Mouse (Mus musculus) thymus, adult 2 months (tissue): Measurements from ENCODE around the gene Gabrb1.

Experiments used
- CTCF ChIP-seq: fragments of 200-500 bp; IDR thresholded peaks from 2 replicates; pipeline ENCODE4 v1.5.1; 2012; ENCODE audit warnings: mild to moderate bottlenecking, control low read depth, low read length, moderate library complexity, borderline replicate concordance; ENCODE audit not compliant: control insufficient read depth, poor library complexity, insufficient read depth; ENCODE audit errors: extremely low read depth
- POLR2A ChIP-seq: fragments of 200-500 bp; IDR thresholded peaks from 2 replicates; pipeline ENCODE4 v1.6.1; 2012; ENCODE audit warnings: mild to moderate bottlenecking, low read length, control low read depth, moderate library complexity; ENCODE audit not compliant: control insufficient read depth, poor library complexity, insufficient read depth; ENCODE audit errors: extremely low read depth

DNA sequence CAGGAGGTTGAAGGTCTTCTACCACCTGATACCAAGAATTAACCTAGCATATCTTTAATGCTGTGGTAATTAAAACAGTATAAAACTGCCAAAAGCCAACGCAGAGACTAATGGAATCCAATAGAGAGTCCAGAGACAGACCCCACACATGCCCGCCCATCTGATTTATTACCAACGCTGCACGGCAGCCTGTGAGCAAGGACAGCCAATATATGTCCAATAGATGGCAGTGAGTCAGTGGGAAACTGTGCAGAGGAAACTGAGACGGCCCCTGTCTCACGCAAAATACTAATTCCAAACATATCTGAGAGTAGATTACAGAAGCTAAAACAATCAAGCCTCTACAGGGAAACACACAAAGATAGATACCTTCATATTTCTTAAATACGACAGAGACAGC lies 506.5 kb downstream of the Gabrb1 start:
- TF ChIP-seq POLR2A (no peak), CTCF (no peak)
